Mouse (Mus musculus) heart, postnatal 0 days (tissue): ENCODE measurements around the gene Ppp1r8.

ENCODE experiments used
- CTCF ChIP-seq: IDR thresholded peaks from 2 replicates; pipeline ENCODE4 v1.5.1; 2016; ENCODE audit warnings: antibody characterized with exemption, control low read depth, low read depth
- EP300 ChIP-seq: IDR thresholded peaks from 2 replicates; pipeline ENCODE4 v1.6.1; 2016; ENCODE audit warnings: antibody characterized with exemption, low read depth

DNA sequence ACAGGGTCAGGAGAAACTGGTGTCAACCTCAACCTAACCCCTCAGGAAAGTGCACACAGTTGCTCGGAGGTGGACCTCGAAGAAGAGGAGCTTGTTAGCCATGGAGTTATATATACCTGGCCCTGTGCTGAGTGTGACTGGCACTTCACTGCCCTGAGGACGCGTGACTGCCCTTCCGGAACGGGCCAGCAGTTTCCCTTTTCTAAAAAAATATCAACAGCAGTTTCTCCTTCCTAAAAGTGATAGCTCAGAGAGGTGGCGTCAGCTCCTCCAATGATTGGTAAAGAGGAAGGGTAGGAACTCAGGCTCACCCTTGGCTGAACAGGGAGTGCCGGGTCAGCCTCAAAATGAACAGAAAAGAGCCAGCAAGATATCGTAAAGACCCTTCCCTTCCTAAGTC is 48.9 kb downstream of the Ppp1r8 start:
- TF ChIP-seq CTCF (no peak), EP300 (no peak)
